Mouse (Mus musculus) ES-Bruce4 (cell line): ENCODE measurements at regions not wholly inside any gene's neighbourhood (a gene's known extent, or its start where the extent isn't known, plus 50 kb on each side); places are given as distances from the start of the nearest gene placed in this dataset.

Experiments
- H3K27ac ChIP-seq: 2 replicates; pipeline ENCODE4 v1.5.1; 2012; ENCODE audit warnings: low read length, inconsistent platforms; ENCODE audit not compliant: insufficient read depth
- H3K27me3 ChIP-seq: 2 replicates; pipeline ENCODE4 v1.6.1; 2012; ENCODE audit warnings: mild to moderate bottlenecking, low read length, inconsistent platforms; ENCODE audit not compliant: control insufficient read depth, poor library complexity, insufficient read depth, severe bottlenecking
- H3K36me3 ChIP-seq: 2 replicates; pipeline ENCODE4 v1.6.1; 2012; ENCODE audit warnings: inconsistent platforms, mild to moderate bottlenecking, low read length, moderate library complexity; ENCODE audit not compliant: control insufficient read depth, poor library complexity, insufficient read depth, severe bottlenecking
- H3K4me1 ChIP-seq: one replicate; pipeline ENCODE4 v1.8.1; 2011; ENCODE audit warnings: low read length; ENCODE audit not compliant: control insufficient read depth, insufficient read depth
- H3K4me3 ChIP-seq: 2 replicates; pipeline ENCODE4 v1.5.1; 2011; ENCODE audit warnings: low read depth, mild to moderate bottlenecking, low read length
- H3K9ac ChIP-seq: 2 replicates; pipeline ENCODE4 v1.6.1; 2012; ENCODE audit warnings: low read depth, mild to moderate bottlenecking, inconsistent platforms; ENCODE audit not compliant: poor library complexity, severe bottlenecking
- H3K9me3 ChIP-seq: replicated peaks from 2 replicates; pipeline ENCODE4 v1.6.1; 2012; ENCODE audit warnings: mild to moderate bottlenecking, low read length, inconsistent platforms; ENCODE audit not compliant: control insufficient read depth, poor library complexity, insufficient read depth, severe bottlenecking
- CTCF ChIP-seq: IDR thresholded peaks from one replicate; pipeline ENCODE4 v1.8.1; 2011; ENCODE audit warnings: low read depth, low read length
- EP300 ChIP-seq: IDR thresholded peaks from 2 replicates; pipeline ENCODE4 v1.6.1; 2011; ENCODE audit warnings: low read depth, low read length; ENCODE audit not compliant: insufficient read depth
- POLR2A ChIP-seq: IDR thresholded peaks from one replicate; pipeline ENCODE4 v1.8.1; 2011; ENCODE audit warnings: low read length; ENCODE audit not compliant: insufficient read depth

GRCm38 (mm10) chr13:102451176-102451575 lies 242.2 kb upstream of the Cd180 start:
- H3K9me3 ChIP-seq = no peaks in the 10 kb centered on the region
- no peak overlapping the region for H3K9ac ChIP-seq
- no peak overlapping the region for H3K4me3 ChIP-seq
- H3K36me3 ChIP-seq = no peaks in the 10 kb centered on the region
- TF ChIP-seq EP300 (no peak), CTCF (no peak), POLR2A (no peak)
- no peaks in the 10 kb centered on the region for H3K4me1 ChIP-seq
- H3K27ac ChIP-seq = no peak overlapping the region
- H3K27me3 ChIP-seq = no peaks in the 10 kb centered on the region

- Histone ChIP-seq H3K4me1 (no peaks in the 10 kb centered on the region), H3K4me3 (no peak overlapping the region), H3K27me3 (no peaks in the 10 kb centered on the region), H3K27ac (no peak overlapping the region), H3K9ac (no peak overlapping the region), H3K36me3 (no peaks in the 10 kb centered on the region), H3K9me3 (no peaks in the 10 kb centered on the region)
- TF ChIP-seq EP300 = no peak
- no peak for TF ChIP-seq CTCF
- no peak for TF ChIP-seq POLR2A
Measured at GRCm38 (mm10) chr13:102458711-102459110, 234.6 kb upstream of the Cd180 start.

- no peak for TF ChIP-seq CTCF
- H3K9me3 ChIP-seq = no peaks in the 10 kb centered on the region
- no peak overlapping the region for H3K9ac ChIP-seq
- no peaks in the 10 kb centered on the region for H3K4me1 ChIP-seq
- H3K4me3 ChIP-seq = no peak overlapping the region
- no peaks in the 10 kb centered on the region for H3K27me3 ChIP-seq
- H3K36me3 ChIP-seq = no peaks in the 10 kb centered on the region
- no peak overlapping the region for H3K27ac ChIP-seq
Measured at GRCm38 (mm10) chr13:102463993-102464392, 229.4 kb upstream of the Cd180 start.

- H3K4me1 ChIP-seq = no peaks in the 10 kb centered on the region
- TF ChIP-seq EP300 (no peak), CTCF (no peak), POLR2A (no peak)
- H3K36me3 ChIP-seq = no peaks in the 10 kb centered on the region
- no peaks in the 10 kb centered on the region for H3K9me3 ChIP-seq
- no peak overlapping the region for H3K27ac ChIP-seq
- H3K4me3 ChIP-seq = no peak overlapping the region
- H3K9ac ChIP-seq = no peak overlapping the region
- H3K27me3 ChIP-seq = no peaks in the 10 kb centered on the region
Measured at GRCm38 (mm10) chr13:102481906-102482305, 211.5 kb upstream of the Cd180 start.

- TF ChIP-seq CTCF (no peak), POLR2A (no peak), EP300 (no peak)
- H3K4me1 ChIP-seq = no peaks in the 10 kb centered on the region
Measured at GRCm38 (mm10) chr13:102482451-102482850, 210.9 kb upstream of the Cd180 start.

GRCm38 (mm10) chr13:102487416-102488097 lies 205.8 kb upstream of the Cd180 start:
- Histone ChIP-seq H3K36me3 (no peaks in the 10 kb centered on the region), H3K27ac (no peak overlapping the region), H3K4me1 (no peaks in the 10 kb centered on the region), H3K27me3 (no peaks in the 10 kb centered on the region), H3K4me3 (no peak overlapping the region), H3K9me3 (no peaks in the 10 kb centered on the region; the same call in 1 of the 2 replicates), H3K9ac (no peak overlapping the region)
- no peak for TF ChIP-seq POLR2A
- TF ChIP-seq CTCF = no peak
- no peak for TF ChIP-seq EP300

More at GRCm38 (mm10) chr13:102482451-102482850, 210.9 kb upstream of the Cd180 start:
- no peaks in the 10 kb centered on the region for H3K27me3 ChIP-seq
- no peak overlapping the region for H3K27ac ChIP-seq
- no peaks in the 10 kb centered on the region for H3K36me3 ChIP-seq
- H3K9me3 ChIP-seq = no peaks in the 10 kb centered on the region
- H3K4me3 ChIP-seq = no peak overlapping the region
- H3K9ac ChIP-seq = no peak overlapping the region
